Mouse (Mus musculus) kidney, adult 18-20 months (tissue): ENCODE results near the gene Gm44503.

ENCODE experiments used
- DNase-seq: peaks from one replicate; pipeline ENCODE4 v3.0.0; 2021

Gene Gm44503

DNA sequence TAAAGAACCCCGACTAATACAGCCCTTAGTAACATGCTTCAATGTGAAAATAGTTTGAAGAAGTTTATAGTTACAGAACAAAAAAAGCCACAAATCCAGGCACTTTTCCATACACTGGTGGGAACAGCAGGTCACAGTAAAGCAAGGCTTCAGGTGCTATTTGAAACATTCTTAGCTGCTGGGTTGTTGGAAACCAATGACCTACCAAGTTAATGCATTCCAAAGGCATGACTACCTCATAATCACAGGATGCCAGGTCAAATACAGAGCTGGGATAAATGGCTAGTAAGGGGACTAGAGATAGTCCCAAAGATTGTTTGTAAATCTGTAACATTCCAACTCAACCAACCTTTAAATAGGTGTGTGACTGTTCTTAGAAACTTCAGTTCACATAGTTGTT is 16.6 kb downstream of the Gm44503 start:
- no peak for DNase-seq

- DNase-seq, result no peak
Measured at GRCm38 (mm10) chr9:72983066-72983465, 24.4 kb downstream of the Gm44503 start.

- DNase-seq, result peak; percentile 94
Measured at GRCm38 (mm10) chr9:72985250-72986220, 26.9 kb downstream of the Gm44503 start, which contains the start of the genes Ccpg1os and Ccpg1. Gene Ccpg1os, minus strand, starts transcription at chr9:72985382. Gene Ccpg1, plus strand, starts transcription at chr9:72985429.

DNA sequence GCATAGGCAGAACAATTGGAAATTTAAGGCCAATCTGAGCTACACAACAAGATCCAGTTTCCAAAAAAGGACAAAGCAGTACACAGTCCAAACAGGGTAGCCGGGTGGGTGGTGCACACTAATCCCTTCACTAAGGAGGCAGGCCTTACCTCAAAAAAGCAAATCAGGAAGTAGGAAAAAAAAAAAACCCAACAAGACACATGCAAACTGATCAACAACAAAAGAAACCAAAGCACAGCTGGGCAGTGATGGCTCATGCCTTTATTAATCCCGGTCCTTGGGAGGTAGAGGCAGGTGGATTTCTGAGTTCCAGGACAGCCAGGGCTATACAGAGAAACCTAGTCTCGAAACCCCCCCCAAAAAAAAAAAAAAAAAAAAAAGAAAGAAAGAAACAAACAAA is 29.1 kb downstream of the Gm44503 start:
- DNase-seq, result no peak

- peak; percentile 21 for DNase-seq
Measured at GRCm38 (mm10) chr9:72988706-72989105, 30.1 kb downstream of the Gm44503 start.

GRCm38 (mm10) chr9:72991420-72991819 is 32.8 kb downstream of the Gm44503 start:
- no peak for DNase-seq

GRCm38 (mm10) chr9:72992576-72992975 is 33.9 kb downstream of the Gm44503 start:
- DNase-seq, result no peak

DNA sequence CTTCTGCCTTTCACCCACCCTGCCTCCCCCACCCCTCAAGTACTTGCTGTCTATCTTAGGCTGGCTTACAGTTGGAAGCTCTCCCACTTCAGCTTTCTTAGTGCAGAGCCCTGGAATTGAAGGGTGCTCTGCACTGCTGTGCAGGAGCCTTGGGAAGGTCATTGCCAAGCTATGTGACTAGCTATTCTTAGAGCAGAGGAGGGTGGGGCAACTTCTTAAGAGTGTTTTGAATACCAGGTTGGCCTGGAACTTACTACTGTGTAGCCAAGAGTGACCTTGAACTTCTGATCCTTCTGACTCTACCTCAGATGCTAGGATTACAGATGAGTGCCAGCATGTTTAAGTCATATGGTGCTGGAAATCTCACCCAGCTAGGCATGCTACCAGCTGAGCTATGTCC is 37.5 kb downstream of the Gm44503 start:
- no peak for DNase-seq

GRCm38 (mm10) chr9:72996806-72997205 is 38.2 kb downstream of the Gm44503 start:
- DNase-seq, result no peak

GRCm38 (mm10) chr9:73000487-73000886 is 41.8 kb downstream of the Gm44503 start:
- DNase-seq, result no peak

DNA sequence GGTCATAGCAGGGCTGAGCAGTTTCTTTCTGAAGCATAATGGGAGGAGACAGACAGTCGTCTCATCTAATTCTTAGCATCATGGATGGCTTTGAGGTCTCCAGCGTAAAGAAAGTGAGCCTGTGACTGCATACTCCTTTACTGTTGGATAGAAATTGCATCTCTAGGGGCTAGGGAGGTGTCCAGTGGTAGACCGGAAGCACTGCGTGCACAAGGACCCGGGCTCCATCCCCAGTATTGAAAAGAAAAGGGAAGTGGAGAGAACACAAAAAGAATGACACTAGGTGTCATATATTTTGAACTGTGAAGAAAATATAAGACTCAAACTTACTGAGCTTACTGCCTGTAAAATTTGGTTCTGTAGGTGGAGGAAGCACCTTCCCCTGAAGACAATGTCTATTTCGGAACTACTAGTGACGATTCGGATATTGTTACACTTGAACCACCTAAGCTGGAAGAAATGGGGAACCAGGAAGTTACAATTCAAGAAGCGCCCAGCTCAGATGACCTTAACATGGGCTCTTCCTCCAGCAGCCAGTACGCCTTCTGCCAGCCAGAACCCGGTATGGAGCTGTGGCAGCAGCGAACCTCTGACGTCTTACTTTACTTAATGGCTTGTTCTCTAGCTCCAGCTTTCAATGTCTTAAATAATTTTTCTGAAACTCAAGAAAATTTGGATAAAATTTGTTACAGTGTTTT is 42.8 kb downstream of the Gm44503 start:
- DNase-seq, result no peak

- no peak for DNase-seq
Measured at GRCm38 (mm10) chr9:73002177-73002576, 43.5 kb downstream of the Gm44503 start.

DNA sequence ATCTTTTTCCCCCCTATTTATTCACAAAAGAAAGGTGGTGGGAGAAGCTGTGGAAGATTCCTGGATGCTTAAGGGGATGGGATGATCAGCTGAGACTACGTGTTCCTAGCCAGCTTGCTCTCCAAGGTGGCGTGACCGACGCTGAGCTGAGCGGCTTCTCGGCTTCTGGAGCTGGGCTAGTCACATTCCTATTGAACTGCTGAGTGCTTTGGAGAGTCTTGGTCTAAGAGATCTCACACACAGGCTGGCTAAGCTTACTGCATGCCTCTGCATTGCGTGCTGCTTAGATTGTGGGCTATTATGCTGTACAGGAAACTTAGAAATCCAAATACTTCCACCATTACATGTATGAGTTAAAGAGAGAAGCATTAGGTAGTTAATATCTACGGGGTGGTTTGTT is 45.4 kb downstream of the Gm44503 start:
- DNase-seq, result no peak

- no peak for DNase-seq
Measured at GRCm38 (mm10) chr9:73005106-73005505, 46.5 kb downstream of the Gm44503 start.

DNA sequence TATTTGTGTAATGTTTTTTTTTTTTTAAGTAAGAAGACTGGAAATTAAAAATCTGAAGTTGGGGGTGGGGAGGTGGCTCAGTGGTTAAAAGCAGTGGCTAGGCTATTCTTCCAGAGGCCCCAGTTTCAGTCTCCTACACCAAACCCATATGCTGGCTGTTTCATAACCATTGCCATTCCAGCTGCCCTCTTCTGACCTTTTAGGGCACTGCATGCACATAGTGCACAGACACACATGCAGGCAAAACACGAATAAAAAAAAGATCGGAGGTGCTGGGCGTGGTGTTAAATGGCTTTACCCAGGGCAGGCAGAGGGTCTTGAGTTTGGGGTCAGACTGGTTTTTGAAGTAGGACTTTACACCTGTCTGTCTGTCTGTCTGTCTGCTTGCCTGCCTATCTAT is 47.5 kb downstream of the Gm44503 start:
- DNase-seq, result no peak

- DNase-seq, result no peak
Measured at GRCm38 (mm10) chr9:73008384-73008783, 49.7 kb downstream of the Gm44503 start.

GRCm38 (mm10) chr9:73012629-73013028 is 54.0 kb downstream of the Gm44503 start:
- no peak for DNase-seq

DNA sequence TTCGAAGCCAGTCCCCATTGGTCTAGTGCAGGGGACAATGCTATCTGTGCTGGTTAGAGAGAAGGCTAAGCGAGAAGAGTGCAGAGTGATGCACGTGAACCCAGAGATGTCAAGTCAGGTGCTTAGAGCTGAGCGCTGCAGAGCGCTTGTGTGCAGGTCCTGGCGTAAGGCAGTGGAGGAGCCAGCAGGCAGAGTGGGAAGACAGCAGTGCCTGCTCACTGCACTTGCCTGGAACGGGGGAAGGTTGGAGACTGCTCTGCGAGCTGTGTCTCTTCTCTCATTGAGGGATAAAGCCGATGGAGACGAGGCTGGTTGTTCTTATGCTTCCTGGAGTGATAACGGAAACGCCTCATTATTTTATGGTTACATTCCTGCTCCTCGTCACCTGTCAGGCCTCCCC is 56.1 kb downstream of the Gm44503 start:
- DNase-seq, result no peak

DNA sequence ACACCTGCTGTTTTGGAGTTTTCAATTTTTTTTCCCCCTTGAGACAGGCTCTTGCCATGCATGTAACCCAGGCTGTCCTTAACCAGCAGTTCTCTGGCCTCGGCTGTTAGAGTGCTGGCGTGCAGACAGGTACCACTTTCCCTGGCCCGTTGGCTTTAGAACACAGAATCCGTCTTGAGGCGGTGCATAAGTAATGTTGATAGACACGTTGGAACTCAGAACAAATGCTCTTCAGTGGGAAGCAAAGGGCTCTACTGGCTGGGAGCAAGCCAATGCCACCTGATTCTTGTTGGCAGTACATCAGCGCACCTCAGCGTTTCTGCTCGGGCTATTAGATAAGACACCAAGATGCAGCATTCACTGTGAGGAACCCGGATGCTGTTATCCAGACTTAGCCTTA is 61.2 kb downstream of the Gm44503 start:
- DNase-seq, result no peak

- no peak for DNase-seq
Measured at GRCm38 (mm10) chr9:73020566-73021097, 62.0 kb downstream of the Gm44503 start.

DNA sequence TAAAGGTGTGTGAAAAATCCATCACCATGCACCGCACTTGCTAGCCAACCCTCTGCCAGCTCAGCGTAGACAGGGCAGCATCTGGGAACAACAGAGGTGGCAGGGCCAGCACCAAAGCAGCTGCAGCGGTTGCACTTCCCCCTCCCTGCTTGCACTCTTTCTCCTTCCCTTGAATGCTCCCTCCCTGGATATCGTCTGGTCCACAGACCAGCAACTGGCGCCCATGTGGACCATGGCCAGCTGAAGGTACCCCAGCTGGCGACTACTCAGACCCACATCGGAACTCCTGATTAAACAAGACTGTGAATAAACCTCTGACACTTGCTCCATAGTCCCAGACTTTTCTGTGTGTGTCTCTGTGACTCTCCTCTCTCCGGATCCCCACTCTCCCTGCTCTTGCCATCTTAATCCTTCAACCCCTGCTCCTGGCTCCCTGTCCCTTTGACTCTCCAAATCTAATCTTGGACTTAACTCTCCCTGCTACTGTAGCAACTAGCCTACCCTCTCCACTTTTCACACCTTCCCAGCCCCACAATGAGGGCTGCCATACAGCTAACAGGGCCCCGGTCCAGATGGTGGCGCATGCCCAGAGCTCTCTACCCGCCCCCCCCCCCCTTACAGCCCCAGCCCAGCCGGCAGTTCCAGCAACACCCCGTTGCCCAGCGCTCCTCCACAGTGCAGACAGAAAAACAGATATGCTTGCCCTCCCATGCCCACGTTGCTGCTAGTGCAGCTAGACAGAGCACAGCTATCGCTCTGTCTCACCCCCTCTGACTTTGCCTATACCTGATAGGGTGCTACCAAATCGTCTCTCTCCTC is 67.4 kb downstream of the Gm44503 start:
- DNase-seq, result no peak

DNA sequence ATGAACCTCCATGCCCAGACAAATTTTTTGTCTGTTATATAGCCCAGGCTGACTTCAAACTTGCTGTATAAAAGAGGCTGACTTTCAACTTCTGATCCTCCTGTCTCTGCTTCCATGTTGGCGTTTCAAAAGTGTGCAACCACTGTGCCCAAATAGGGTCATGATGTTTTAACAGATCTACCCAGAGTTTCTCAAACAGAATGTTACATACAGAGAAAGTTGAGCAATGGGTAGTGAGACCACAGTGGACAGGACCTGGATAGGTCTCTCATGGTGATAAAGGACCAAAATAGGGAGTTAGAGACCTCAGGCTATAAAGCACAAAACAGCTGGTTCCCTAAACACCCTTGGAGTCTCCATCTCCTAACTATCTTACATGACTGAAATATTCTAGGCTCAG is 71.8 kb downstream of the Gm44503 start:
- DNase-seq, result no peak

DNA sequence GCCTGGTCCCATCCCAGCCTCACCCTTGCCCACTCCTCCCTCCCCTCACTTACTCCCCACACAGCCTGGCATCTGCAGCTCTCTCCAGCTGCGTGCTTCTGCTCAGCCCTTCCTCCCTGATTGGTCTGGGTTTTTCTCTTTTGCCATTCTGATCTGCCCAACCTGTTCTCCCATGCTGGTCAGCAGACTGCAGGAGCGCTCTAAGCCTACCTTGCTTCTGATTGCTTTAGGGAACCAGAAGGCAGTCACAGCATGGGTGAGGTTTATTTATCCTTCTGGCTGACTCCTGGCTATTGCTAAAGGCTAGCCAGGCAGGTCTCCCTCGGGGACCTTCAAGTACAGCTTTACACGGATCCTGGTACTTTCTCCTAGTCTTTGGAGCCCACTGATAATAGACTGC is 72.8 kb downstream of the Gm44503 start:
- DNase-seq, result no peak
